Mouse (Mus musculus): ENCODE data around the gene Rp9. TPM values are rescaled to one million over a fixed set of nuclear protein-coding genes. Genes with fewer than 3 reads are reported as not detected.

Gene Rp9
- polyA plus RNA-seq, 1 experiment from 2014 or later, result 42.2 TPM

- H3K4me2 ChIP-seq (ENCODE audit: low read depth, low read length), result no peak overlapping the region
- peak; percentile 88 for ATAC-seq
- no peaks in the 10 kb centered on the region for H3K27me3 ChIP-seq (ENCODE audit: insufficient read depth, low read length)
- no peaks in the 10 kb centered on the region for H3K9me3 ChIP-seq (ENCODE audit: low read length)
- 60% methylated on average over 10 of the region's 10 CpGs for WGBS (ENCODE audit: insufficient replicate concordance)
- no peak for DNase-seq
- no peak overlapping the region for H3K4me3 ChIP-seq (ENCODE audit: low read depth, low read length)
- TF ChIP-seq CTCF (IDR thresholded peaks at IDR 0.05; ENCODE audit: low read depth) (no peak), EP300 (IDR thresholded peaks at IDR 0.05; ENCODE audit: low read depth) (peak; percentile 95)
- H3K36me3 ChIP-seq (replicated peaks; ENCODE audit: insufficient read depth, low read length), result peaks cover 71% of the 10 kb centered on the region
- H3K4me1 ChIP-seq (ENCODE audit: insufficient read depth), result peaks cover 3% of the 10 kb centered on the region; the same call in 1 of the 2 replicates
- H3K27ac ChIP-seq (ENCODE audit: low read depth), result no peak overlapping the region
- no peak overlapping the region for H3K9ac ChIP-seq (replicated peaks)
Observed at GRCm38 (mm10) chr9:22453501-22453924, 16.0 kb downstream of the Rp9 start.

- TF ChIP-seq CTCF (IDR thresholded peaks at IDR 0.05; ENCODE audit: low read depth), result no peak
- TF ChIP-seq EP300 (IDR thresholded peaks at IDR 0.05; ENCODE audit: low read depth), result no peak
- DNase-seq, result no peak
- Histone ChIP-seq H3K4me1 (ENCODE audit: insufficient read depth) (no peaks in the 10 kb centered on the region), H3K36me3 (replicated peaks; ENCODE audit: insufficient read depth, low read length) (peaks cover 79% of the 10 kb centered on the region), H3K4me3 (ENCODE audit: low read depth, low read length) (no peak overlapping the region), H3K4me2 (ENCODE audit: low read depth, low read length) (no peak overlapping the region), H3K27ac (ENCODE audit: low read depth) (no peak overlapping the region), H3K9ac (replicated peaks) (no peak overlapping the region), H3K9me3 (ENCODE audit: low read length) (no peaks in the 10 kb centered on the region), H3K27me3 (ENCODE audit: insufficient read depth, low read length) (no peaks in the 10 kb centered on the region)
- ATAC-seq, result no peak
- 79% methylated on average over 10 of the region's 10 CpGs for WGBS (ENCODE audit: insufficient replicate concordance)
Observed at GRCm38 (mm10) chr9:22452697-22453096, 16.8 kb downstream of the Rp9 start.

- DNase-seq (no peak), ATAC-seq (no peak)
- TF ChIP-seq CTCF (IDR thresholded peaks at IDR 0.05; ENCODE audit: low read depth) (no peak), EP300 (IDR thresholded peaks at IDR 0.05; ENCODE audit: low read depth) (no peak)
- Histone ChIP-seq H3K27me3 (ENCODE audit: insufficient read depth, low read length) (no peaks in the 10 kb centered on the region), H3K36me3 (replicated peaks; ENCODE audit: insufficient read depth, low read length) (peaks cover 64% of the 10 kb centered on the region), H3K4me3 (ENCODE audit: low read depth, low read length) (no peak overlapping the region), H3K9ac (replicated peaks) (no peak overlapping the region), H3K4me2 (ENCODE audit: low read depth, low read length) (no peak overlapping the region), H3K4me1 (ENCODE audit: insufficient read depth) (no peaks in the 10 kb centered on the region), H3K9me3 (ENCODE audit: low read length) (no peaks in the 10 kb centered on the region), H3K27ac (ENCODE audit: low read depth) (no peak overlapping the region)
- WGBS (ENCODE audit: insufficient replicate concordance), result 83% methylated on average over 6 of the region's 6 CpGs
Observed at GRCm38 (mm10) chr9:22449209-22449608, 20.3 kb downstream of the Rp9 start.

- 77% methylated on average over 13 of the region's 13 CpGs for WGBS (ENCODE audit: insufficient replicate concordance)
- Histone ChIP-seq H3K9ac (replicated peaks) (no peak overlapping the region), H3K27me3 (ENCODE audit: insufficient read depth, low read length) (no peaks in the 10 kb centered on the region), H3K27ac (ENCODE audit: low read depth) (no peak overlapping the region), H3K4me3 (ENCODE audit: low read depth, low read length) (no peak overlapping the region), H3K4me2 (ENCODE audit: low read depth, low read length) (no peak overlapping the region), H3K36me3 (replicated peaks; ENCODE audit: insufficient read depth, low read length) (peaks cover 58% of the 10 kb centered on the region), H3K9me3 (ENCODE audit: low read length) (no peaks in the 10 kb centered on the region), H3K4me1 (ENCODE audit: insufficient read depth) (no peaks in the 10 kb centered on the region)
- TF ChIP-seq EP300 (IDR thresholded peaks at IDR 0.05; ENCODE audit: low read depth) (no peak), CTCF (IDR thresholded peaks at IDR 0.05; ENCODE audit: low read depth) (peak; percentile 27)
- no peak for ATAC-seq
- no peak for DNase-seq
Observed at GRCm38 (mm10) chr9:22448420-22448819, 21.1 kb downstream of the Rp9 start.

- H3K9ac ChIP-seq (replicated peaks), result no peak overlapping the region
- TF ChIP-seq CTCF (IDR thresholded peaks at IDR 0.05; ENCODE audit: low read depth), result no peak
- TF ChIP-seq EP300 (IDR thresholded peaks at IDR 0.05; ENCODE audit: low read depth), result no peak
- DNase-seq, result no peak
- H3K9me3 ChIP-seq (ENCODE audit: low read length), result no peaks in the 10 kb centered on the region
- H3K36me3 ChIP-seq (replicated peaks; ENCODE audit: insufficient read depth, low read length), result peaks cover 46% of the 10 kb centered on the region
- no peaks in the 10 kb centered on the region for H3K4me1 ChIP-seq (ENCODE audit: insufficient read depth)
- peak; percentile 66 for ATAC-seq
- no peaks in the 10 kb centered on the region for H3K27me3 ChIP-seq (ENCODE audit: insufficient read depth, low read length)
- 46% methylated on average over 5 of the region's 5 CpGs for WGBS (ENCODE audit: insufficient replicate concordance)
- no peak overlapping the region for H3K4me3 ChIP-seq (ENCODE audit: low read depth, low read length)
- H3K27ac ChIP-seq (ENCODE audit: low read depth), result no peak overlapping the region
- no peak overlapping the region for H3K4me2 ChIP-seq (ENCODE audit: low read depth, low read length)
Observed at GRCm38 (mm10) chr9:22447213-22447612, 22.3 kb downstream of the Rp9 start.

- 93% methylated on average over 1 of the region's 1 CpGs for WGBS (ENCODE audit: insufficient replicate concordance)
- TF ChIP-seq EP300 (IDR thresholded peaks at IDR 0.05; ENCODE audit: low read depth) (no peak), CTCF (IDR thresholded peaks at IDR 0.05; ENCODE audit: low read depth) (no peak)
- no peak for DNase-seq
Observed at GRCm38 (mm10) chr9:22445123-22445522, 24.4 kb downstream of the Rp9 start.

GRCm38 (mm10) chr9:22443157-22443556, 26.4 kb downstream of the Rp9 start:
- DNase-seq (no peak), ATAC-seq (no peak)
- Histone ChIP-seq H3K27ac (ENCODE audit: low read depth) (peak overlapping the region; percentile 36; the same call in 1 of the 2 replicates), H3K9ac (replicated peaks) (no peak overlapping the region), H3K4me3 (ENCODE audit: low read depth, low read length) (no peak overlapping the region), H3K27me3 (ENCODE audit: insufficient read depth, low read length) (no peaks in the 10 kb centered on the region), H3K9me3 (ENCODE audit: low read length) (no peaks in the 10 kb centered on the region), H3K4me2 (ENCODE audit: low read depth, low read length) (no peak overlapping the region), H3K36me3 (replicated peaks; ENCODE audit: insufficient read depth, low read length) (peaks cover 17% of the 10 kb centered on the region), H3K4me1 (ENCODE audit: insufficient read depth) (no peaks in the 10 kb centered on the region)
- WGBS (ENCODE audit: insufficient replicate concordance), result 67% methylated on average over 10 of the region's 10 CpGs
- no peak for TF ChIP-seq EP300 (IDR thresholded peaks at IDR 0.05; ENCODE audit: low read depth)
- TF ChIP-seq CTCF (IDR thresholded peaks at IDR 0.05; ENCODE audit: low read depth), result no peak

More at GRCm38 (mm10) chr9:22445123-22445522, 24.4 kb downstream of the Rp9 start:
- no peaks in the 10 kb centered on the region for H3K27me3 ChIP-seq (ENCODE audit: insufficient read depth, low read length)
- no peak overlapping the region for H3K9ac ChIP-seq (replicated peaks)
- H3K36me3 ChIP-seq (replicated peaks; ENCODE audit: insufficient read depth, low read length), result peaks cover 30% of the 10 kb centered on the region
- H3K9me3 ChIP-seq (ENCODE audit: low read length), result no peaks in the 10 kb centered on the region
- H3K4me1 ChIP-seq (ENCODE audit: insufficient read depth), result no peaks in the 10 kb centered on the region
- no peak overlapping the region for H3K4me3 ChIP-seq (ENCODE audit: low read depth, low read length)
- H3K4me2 ChIP-seq (ENCODE audit: low read depth, low read length), result no peak overlapping the region
- no peak overlapping the region for H3K27ac ChIP-seq (ENCODE audit: low read depth)
- ATAC-seq, result no peak
